Mouse (Mus musculus): ENCODE data around the gene Slc22a12. TPM values are rescaled to one million over a fixed set of nuclear protein-coding genes. Genes with fewer than 3 reads are reported as not detected.
A peak's percentile ranks its signal among the peaks of the same experiment; 100 is the strongest.

Slc22a12 gene
- total RNA-seq (2022), result not detected

DNA sequence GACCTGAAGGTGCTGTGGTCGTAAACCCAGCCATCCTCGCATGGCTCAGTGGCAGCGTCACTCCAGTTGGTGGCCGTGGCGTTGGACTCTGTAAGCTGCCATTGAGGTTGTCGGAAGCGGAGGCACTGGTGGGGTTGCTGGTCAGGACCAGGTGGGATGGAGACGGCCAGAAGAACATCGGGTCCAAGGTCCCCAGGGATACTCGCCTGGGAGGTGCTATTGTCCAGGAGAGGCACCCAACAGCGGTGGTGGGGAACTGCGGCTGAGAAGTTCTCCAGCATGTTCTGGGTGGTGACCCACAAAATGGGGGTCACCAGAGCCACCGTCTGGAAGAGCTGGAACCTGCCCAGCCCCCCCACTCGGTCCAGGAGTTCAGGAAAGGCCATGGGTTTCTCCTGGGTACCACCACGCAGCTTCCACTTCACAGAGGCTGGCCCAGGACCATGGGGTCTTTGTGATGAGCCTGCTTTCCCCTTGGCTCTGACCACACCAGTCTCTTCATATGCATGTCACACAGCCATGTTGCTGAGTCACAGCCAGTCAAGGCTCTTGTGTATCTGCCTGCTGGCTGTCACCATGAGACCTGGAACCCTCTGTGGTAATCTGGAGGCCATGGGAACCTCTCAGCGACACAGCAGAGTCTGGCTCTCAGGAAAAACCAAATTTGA lies at the start of gene Slc22a12:
Gene Slc22a12, minus strand, starts transcription at position 666 of the 668 bp plus-strand sequence.
- no peak for DNase-seq (ENCODE audit: low spot score in 2 of 2)

DNA sequence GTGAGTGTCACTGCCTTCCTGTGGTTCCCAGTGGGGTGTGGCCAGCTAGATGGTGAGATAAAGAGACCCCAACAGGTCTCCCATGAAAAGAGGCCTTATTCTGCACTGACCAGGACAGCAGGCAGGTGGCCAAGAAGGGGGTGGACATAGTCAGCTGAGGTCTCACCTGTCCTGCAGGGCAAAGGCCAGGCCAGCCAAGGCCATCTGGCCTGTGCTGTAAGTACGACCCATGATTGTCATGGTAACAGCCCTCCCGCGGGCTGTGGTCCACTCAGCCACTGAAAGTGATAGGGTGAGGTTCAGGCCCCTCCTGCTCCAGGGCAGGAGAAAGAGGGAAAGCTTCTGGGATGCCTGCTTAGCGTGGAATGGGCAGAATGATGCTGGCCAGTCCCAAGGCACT lies 29.2 kb upstream of the Slc22a12 start:
- no peak for DNase-seq (ENCODE audit: low spot score in 2 of 2)

GRCm38 (mm10) chr19:6571476-6571875 lies 28.6 kb upstream of the Slc22a12 start:
- no peak for DNase-seq (ENCODE audit: low spot score in 2 of 2)

- no peak for DNase-seq (ENCODE audit: low spot score in 2 of 2)
These were observed 26.7 kb upstream of the Slc22a12 start for GRCm38 (mm10) chr19:6569561-6569960.

DNA sequence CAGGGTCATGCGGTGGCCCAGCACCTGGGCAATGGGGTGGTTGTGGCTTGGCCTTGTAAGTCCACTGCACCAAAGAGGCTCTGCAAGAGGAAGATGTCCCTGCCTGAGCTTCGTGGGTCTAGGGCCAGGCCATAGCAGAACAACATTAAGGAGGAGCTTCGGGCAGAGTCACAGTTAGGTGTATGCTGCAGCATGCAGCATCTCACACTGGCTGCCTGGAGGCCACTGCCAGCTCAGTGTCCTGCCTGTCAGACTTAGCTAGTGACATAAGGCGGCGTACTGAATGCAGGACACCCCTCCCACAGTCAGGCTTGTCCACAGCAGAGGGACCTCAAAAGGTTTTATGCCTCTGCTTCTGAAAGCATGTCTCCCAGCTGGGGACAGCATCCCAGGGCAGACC lies 26.2 kb upstream of the Slc22a12 start:
- DNase-seq (ENCODE audit: low spot score in 2 of 2), result no peak

DNA sequence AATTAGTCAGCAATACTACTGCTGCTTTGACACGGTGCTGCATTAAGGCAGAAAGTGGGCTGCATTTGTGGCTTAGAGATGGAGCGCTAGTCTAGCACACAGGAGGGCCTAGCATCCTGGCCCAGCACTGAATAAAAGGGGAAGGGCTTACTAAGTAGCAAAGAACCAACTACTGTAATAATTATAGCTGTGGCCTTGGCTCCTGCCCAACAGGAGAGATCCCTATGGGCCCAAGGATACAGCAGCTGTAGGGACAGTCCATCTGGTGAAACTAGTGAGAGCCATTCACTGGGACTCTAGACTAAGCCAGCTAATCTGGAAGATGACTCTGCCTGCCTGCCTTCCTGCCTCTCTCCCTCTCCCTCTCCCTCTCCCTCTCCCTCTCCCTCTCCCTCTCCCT lies 23.6 kb upstream of the Slc22a12 start:
- no peak for DNase-seq (ENCODE audit: low spot score in 2 of 2)

DNA sequence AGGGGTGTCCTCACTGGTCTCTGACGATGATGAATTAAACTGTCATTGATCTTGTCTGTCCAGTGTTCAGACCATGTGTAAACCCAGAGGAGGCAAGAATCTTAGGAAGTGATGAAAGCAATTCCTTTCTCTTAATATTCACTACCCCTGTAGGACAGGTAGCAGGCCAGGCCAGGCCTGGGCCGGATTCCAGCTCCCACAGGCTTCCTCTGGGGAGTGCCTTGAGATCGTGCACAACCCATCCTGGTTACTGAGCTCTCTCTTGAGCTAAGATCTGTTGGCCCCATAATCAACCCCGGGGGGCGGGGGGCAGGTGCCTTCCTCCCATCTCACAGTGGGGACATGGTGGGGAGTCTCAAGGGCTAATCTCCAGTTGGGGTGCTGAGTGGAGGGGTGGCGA lies 22.3 kb upstream of the Slc22a12 start:
- no peak for DNase-seq (ENCODE audit: low spot score in 2 of 2)

DNA sequence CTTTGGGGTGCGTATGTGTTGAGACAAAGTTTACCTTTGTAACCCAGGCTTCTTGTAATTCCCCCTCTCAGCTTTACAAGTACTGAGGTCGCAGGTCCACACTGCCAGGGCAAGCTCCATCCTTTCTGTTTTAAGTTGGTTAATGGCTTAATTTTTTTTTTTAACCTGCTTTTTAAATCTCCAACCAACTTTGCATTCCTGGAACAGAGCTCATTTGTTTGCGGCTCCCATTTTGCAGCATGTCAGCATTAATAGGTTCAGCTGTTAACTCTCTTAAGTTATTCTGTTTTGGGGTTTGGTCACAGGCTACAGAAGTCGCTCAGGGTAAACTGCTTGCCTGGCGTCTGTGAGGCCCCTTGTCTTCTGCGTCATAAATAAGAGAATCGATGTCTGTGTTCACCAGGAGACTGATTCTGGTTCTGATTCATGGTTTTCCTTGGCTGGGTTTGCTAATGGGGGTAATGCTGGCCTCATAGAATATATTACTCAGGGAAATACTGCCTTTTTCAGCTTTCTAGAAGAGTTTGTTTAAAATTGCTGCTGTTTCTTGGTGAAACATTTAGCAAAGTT lies 17.5 kb upstream of the Slc22a12 start:
- no peak for DNase-seq (ENCODE audit: low spot score in 2 of 2)

GRCm38 (mm10) chr19:6559576-6559975 lies 16.7 kb upstream of the Slc22a12 start:
- no peak for DNase-seq (ENCODE audit: low spot score in 2 of 2)

DNA sequence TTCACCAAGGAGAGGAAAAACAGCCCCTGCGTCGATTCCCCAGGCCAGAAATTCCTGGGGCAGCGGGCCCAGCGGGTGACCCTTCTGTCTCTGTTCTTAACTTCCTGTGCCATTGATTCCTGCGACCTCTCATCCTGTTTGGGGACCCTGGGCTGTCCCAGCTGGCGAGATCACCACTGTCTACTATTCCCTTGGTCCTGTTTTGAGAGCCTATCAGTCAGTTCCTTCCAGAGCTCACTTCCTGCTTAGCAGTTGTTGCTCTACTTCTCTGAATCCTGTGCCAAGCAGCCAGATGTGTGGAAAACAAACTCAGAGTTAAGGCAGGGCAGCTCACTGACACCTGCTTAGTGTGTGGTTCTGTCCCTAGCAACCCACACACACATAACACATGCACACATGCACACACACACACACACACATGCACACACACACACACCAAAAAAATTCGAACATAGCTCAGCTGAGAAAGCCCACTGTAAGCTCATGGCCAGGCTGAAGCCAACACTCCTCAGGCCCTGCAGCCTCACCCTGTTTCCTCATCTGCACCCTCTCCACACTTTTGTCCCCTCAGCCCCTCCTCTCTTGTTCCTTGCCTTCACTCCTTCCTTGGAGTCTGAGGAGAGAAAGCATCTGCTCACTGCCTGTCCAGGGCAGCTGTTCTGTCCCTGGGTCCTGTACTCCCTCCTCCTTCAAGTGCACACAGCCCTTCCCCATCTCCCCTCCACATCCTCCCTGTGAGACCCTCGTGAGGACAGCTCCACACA lies 11.2 kb upstream of the Slc22a12 start:
- DNase-seq (ENCODE audit: low spot score in 2 of 2), result no peak

- no peak for DNase-seq (ENCODE audit: low spot score in 2 of 2)
These were observed 10.3 kb upstream of the Slc22a12 start for GRCm38 (mm10) chr19:6553174-6553573.

- peak in 1 of 2 experiments; percentile 25 for DNase-seq (ENCODE audit: low spot score in 2 of 2)
These were observed 9.6 kb upstream of the Slc22a12 start for GRCm38 (mm10) chr19:6552302-6553028.

GRCm38 (mm10) chr19:6551215-6551614 lies 8.4 kb upstream of the Slc22a12 start:
- DNase-seq (ENCODE audit: low spot score in 2 of 2), result no peak

DNA sequence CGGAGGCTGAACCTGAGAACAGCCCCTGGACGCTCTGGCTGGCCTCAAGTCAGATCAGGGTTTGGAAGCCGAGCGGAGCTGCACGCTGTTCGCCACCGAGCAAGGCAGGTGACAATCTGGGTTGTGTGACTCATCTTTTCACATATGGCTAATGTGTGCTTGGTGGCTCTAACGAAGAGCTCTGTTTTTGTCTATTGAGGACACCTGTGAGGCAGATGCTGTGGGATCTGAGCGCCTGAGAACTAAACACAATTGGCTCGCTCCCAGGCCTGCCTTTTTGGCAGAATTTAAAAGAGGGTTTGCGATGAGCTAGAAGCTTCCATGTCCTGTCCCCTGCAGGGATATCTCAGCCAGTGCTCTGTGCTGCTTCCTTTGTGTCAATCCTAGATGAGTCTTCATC lies 6.7 kb upstream of the Slc22a12 start:
- DNase-seq (ENCODE audit: low spot score in 2 of 2), result no peak

- no peak for DNase-seq (ENCODE audit: low spot score in 2 of 2)
These were observed 5.9 kb upstream of the Slc22a12 start for GRCm38 (mm10) chr19:6548431-6549410.

DNA sequence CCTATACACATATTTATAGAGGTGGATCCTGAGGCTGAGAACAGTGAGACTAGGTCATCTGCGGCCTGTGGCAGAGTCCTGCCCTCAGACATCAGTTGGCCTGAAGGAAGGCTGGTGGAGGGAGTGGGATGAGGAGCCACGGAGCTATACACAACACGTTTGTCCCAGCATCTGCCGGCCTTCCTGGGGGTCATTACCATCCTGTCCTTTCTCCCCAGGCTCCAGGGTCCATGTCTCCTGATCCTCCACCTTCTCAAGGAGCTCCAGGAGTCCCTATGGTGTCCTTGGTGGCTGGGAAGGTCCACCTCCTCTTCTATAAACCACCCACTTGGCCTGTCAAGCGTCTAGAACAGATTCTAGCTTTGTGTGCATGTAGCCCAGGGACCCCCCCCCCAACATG lies 5.0 kb upstream of the Slc22a12 start:
- no peak for DNase-seq (ENCODE audit: low spot score in 2 of 2)

DNA sequence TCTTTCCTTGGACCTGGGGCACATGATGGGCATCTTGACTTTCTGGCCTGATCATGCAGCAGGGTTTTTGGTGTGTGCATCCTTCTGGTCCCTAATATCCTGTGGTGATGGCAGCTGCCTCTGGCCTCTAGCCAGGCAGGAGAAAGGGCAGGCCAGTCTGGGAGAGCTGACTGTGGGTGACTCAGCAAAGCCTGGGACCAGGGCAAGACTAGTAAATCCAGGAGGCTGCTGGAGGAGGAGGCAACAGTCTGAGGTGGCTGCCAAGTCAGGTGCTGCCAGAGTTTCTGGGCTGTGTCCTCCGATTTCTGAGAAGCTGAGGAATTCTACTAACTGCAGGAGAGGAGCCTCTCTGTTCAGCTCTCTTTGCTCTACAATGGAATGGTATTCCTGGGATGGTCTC lies 3.3 kb upstream of the Slc22a12 start:
- DNase-seq (ENCODE audit: low spot score in 2 of 2), result peak in 1 of 2 experiments; percentile 36

GRCm38 (mm10) chr19:6545481-6545880 lies 2.6 kb upstream of the Slc22a12 start:
- DNase-seq (ENCODE audit: low spot score in 2 of 2), result no peak

GRCm38 (mm10) chr19:6544712-6545111 lies 1.9 kb upstream of the Slc22a12 start:
- no peak for DNase-seq (ENCODE audit: low spot score in 2 of 2)

GRCm38 (mm10) chr19:6543518-6543917 lies 686 bp upstream of the Slc22a12 start:
- DNase-seq (ENCODE audit: low spot score in 2 of 2), result no peak

DNA sequence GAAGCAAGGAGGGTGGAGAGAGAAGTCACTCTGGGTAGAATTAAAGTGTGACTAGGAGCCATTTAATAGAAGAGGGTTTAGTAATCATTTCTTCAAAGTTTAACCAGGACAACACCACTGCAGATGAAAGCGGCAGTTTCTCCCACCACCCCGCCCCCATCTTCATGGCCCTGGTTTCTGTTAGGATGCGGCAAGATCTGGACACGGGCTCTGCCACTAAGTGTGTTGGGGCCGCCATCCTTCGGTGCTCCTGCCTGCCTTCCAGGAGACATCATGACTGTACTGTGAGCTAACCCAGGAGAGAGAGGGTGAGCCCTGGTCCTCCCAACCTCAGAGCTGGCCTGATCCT lies 177 bp upstream of the Slc22a12 start:
- DNase-seq (ENCODE audit: low spot score in 2 of 2), result no peak

Measured in gastrocnemius, adult 8-10 months (tissue).